Mouse (Mus musculus) heart, postnatal 36 days (tissue): Measurements from ENCODE around the gene Eftud2. TPM values are rescaled to one million over a fixed set of nuclear protein-coding genes. Genes with fewer than 3 reads are reported as not detected.

ENCODE experiments used
- DNase-seq, 2 experiments: peaks; one replicate each; pipeline ENCODE4 v3.0.0; 2021 to 2022
- intact Hi-C: fragments of 180-260 bp; cut with DNase I; formaldehyde crosslinking; loops from one replicate; pipeline ENCODE4 v1.15.1; 2025
- total RNA-seq, 2 experiments: library from RNA; stranded (reverse); gene quantifications; 2 replicates each; pipeline ENCODE4 v1.2.3; 2021

Eftud2 gene
- total RNA-seq, result 10 to 100 TPM; 32.7 to 37.9 TPM

DNA sequence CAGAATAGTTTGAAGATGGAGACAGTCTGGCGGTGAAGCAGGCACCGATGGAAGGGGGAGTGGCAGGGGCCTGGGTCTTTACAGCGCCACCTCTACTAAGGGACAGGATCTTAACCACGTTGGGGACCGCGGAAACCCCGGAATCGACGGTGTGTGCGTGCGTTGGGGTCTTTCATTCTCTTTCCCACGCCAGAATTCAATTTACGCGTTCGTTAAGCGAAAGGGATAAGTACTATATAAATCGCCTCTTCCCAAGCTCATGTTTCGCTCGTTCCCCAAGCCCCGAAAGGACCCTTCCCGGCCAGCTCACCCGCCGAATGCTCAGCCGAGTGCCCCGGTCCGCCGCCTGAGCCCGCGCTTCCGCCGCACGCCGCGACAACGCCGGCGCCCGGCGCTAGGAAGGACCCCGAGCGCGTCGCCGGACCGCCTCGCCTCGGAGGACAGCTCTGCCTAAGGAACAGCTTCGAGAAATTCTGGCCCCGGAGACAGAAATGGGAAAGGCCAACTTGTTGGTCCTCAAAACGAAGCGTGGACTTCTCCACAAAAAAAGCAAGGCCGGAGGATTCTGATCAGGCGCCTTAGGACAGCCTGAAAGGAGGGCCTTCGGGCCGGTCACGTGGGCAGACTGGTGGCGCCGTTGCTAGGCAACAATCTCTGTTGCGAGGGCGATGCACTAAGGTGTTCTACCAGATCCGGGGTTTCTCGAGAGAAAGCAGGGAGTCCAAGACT lies at the start of gene Eftud2, which contains the start of gene Ccdc103:
Eftud2 (minus strand) TSS at position 401 of the 729 bp plus-strand sequence.
Ccdc103 (plus strand) TSS at position 620 of the 729 bp plus-strand sequence.
- intact Hi-C loops, result loop anchor here (10.0 kb wide), 1 partner anchor 524 kb away; no protein-coding TSS in a partner anchor
- peak; percentile 94 to 97 for DNase-seq

DNA sequence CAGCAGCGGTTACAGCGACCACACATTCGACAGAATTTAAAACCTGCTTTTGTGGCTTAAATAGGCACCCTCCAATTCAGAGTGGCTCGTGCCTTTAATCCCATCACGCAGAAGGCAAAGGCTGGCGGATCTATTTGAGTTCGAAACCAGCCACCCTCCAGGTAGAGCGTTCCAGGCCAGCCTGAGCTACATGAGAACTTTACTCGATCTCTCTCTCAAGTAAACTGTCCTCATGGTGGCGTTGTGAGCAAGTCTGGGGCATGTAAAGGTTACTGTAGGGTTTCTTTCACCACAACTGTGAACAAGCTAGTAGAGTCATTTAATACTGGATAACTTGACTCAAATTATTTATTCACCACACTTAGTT lies 44.5 kb upstream of the Eftud2 start:
- no peak for DNase-seq
- intact Hi-C loops, result no loop called here

DNA sequence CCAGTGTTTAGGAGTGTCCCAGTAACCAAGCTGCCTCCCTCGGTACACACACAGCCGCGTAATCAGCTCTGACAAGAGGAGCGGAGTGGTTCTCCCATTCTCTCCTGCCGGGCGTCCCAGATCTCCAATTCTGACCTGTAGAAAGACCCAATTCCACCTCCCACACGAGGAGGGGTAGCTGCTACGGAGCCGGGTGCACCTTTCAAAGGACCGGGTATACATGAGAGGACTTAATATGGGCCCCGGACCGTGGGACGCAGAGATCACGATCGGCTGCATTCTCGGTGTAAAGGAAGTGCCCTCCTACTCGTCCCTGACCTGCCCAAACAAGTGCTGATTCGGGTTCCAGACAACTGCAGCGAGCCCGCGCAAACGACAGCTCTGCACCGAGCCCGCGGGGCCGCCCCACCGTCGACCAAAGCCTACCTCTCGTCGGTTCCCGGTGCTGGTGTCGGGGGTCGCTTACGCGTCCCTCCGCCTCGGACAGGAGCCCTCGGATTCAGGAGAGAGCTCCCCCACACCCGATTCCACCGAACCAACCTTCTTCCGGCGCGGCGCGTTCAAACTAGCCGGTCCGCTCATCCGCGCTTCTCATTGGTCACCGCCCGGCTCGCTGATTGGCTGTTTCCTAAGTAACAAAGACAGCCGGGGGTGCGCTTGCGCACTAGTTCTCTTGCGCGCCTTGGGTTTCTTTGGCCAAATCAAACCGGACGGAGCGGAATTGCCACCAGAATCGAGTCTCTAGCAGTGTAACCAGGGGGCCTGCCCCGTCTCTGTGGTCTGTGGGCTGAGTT lies 44.0 kb upstream of the Eftud2 start, which contains the start of gene Kif18b:
Kif18b (minus strand) TSS at position 568 of the 794 bp plus-strand sequence.
- DNase-seq, result peak; percentile 89 to 90
- intact Hi-C loops, result no loop called here

DNA sequence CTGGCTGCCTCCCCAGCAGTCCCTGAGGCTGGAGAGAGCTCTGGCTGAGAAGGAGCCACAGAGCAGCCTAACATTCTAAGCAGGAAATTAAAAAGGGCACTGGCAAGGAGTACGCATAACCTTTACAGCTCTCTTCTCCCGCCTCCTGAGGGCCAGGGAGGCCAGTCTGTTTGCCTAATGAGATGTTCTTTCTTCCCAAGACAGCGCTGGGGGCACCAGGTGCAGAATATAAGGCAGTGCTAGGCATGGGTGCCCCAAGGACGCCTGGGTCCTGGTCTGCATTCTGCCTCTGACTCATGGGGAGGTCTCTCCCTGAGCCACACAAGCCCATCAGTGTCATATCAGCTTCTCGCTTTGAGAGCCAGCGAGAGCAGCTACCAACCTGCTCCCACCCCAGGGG lies 40.7 kb upstream of the Eftud2 start:
- intact Hi-C loops, result no loop called here
- DNase-seq, result no peak

DNA sequence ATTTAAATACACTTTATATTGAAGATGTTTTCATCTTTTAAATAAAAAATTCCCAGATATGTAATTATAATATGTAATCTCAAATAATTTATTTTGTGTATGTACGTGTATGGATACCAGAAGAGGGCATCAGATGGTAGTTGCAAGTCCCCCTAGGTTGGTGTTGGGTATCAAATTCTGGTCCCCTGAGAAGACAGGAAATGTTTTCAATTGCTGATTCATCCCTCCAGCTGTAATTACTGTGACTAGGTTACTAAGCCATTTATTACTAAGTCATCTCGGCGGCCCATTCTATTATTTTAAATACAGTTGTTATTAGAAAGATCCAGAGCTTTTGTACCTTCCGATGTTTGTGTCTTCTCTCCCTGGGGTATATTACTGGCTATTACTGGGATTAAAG lies 37.3 kb upstream of the Eftud2 start:
- no peak for DNase-seq
- intact Hi-C loops, result no loop called here

DNA sequence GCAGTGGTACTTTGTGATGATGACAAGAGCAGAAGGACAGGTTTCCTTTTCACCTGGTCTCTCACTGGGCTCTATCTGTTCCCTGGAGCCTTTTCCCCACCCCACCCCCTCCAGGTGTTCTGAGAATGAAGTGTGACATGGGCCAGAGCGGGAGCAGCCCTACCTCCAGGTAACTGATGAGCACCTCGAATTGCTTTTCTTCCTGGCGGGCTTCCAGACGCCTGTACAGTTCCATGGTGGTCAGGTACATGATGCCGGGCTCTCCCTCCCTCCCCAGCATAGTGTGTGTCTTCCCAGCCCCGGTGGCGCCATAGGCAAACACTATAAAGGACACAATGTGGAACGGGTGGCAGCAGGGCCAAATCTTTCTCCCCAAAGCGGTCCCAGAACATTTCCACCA lies 34.6 kb upstream of the Eftud2 start:
- intact Hi-C loops, result no loop called here
- DNase-seq, result no peak

DNA sequence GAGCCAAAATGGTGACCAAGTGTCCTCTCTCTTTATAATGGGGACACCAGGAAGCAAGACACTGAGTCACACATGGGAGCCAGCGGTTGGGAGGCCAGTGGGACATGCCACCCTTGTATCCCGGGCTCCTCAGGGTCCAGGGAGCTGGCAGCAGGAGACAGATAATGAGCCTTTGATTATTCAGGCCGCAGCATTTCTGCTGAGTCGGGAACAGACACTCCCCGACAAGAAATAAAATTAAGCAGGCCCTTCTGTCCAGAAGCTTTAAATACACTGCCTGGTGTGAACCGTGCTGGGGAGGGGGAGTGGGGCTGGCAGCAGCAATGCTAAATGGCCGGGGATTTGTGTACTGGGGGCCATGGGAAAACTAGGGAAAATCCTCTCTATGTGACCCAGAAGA lies 30.6 kb upstream of the Eftud2 start:
- no peak for DNase-seq
- intact Hi-C loops, result no loop called here

DNA sequence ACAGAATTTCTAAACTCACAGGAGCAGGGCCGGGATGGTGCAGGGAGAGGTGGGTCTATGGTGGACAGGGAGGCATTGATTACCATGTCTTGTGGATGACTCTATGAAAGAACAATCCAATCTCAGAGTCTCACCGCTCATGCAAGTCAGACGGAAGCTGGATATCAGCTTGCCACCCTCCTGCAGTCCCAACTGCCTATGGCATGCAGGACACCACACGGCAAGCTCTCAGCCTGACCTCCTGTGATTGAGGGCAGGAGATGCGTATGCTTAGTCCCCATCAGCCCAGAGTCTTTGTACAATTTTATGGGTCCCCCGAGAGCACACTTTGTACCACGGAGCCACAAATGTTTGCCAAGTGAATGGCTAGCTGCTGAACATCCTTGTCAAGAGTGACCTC lies 22.9 kb upstream of the Eftud2 start:
- no peak for DNase-seq
- intact Hi-C loops, result loop anchor here (10.0 kb wide), 1 partner anchor 421 kb away; no protein-coding TSS in a partner anchor

DNA sequence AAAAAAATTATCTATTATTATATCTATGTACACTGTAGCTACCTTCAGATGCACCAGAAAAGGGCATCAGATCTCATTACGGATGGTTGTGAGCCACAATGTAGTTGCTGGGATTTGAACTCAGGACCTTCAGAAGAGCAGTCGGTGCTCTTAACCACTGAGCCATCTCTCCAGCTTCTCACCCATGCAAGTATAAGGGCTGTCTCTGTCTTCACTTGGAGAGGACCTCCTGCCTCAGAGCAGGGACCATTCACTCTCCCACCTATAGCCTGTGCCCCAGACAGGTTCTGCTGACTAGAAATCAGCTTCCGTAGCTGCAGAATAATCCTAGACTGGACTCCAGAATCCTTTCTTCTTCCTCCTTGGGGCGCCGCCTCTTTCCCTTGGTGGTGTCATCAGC lies 21.3 kb upstream of the Eftud2 start:
- DNase-seq, result no peak
- intact Hi-C loops, result loop anchor here (10.0 kb wide), 1 partner anchor 423 kb away; no protein-coding TSS in a partner anchor

DNA sequence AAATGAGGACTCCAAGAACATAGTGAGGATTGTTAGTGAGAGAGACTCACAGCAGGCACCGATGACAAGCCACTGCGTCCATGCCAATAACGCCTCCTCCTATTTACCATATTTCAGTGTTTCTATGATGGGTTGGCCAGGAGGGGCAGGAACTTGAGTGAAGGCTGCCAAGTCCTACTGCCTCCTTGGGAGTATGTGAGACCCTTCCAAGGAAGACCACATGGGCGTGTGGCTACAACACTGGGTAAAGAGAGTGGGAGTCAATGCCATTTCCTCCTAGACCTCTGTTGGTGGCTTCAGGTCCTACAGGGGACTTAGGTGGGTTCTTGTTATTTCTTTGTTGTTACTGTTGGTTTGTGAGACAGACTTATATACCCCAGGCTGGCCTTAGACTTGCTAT lies 20.4 kb upstream of the Eftud2 start:
- intact Hi-C loops, result loop anchor here (1.0 to 10.0 kb wide), 3 partner anchors 92 to 424 kb away; no protein-coding TSS in a partner anchor

DNA sequence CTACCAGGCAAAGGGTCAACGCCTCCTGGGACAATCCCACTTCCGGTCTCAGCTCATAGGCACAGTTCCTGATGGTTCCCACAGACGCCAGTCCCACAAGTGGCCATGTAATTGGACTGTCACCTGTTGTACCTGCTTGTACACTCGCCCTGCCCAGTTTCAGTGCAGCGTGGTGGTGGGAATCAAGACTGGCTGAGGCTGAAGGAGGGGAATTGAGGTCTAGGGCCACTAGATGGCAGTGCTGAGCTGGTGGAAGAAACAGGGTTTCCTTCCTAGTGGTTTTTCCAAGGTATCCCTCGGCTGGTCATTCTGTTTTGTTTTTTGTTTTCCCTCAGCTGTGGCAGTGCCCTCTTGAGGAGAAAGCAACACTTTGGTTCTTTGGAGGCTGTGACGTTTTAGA lies 20.0 kb upstream of the Eftud2 start, which contains the start of gene Gfap:
Gfap (minus strand) TSS at position 150 of the 400 bp plus-strand sequence.
- intact Hi-C loops, result loop anchor here (1.0 to 10.0 kb wide), 3 partner anchors 93 to 424 kb away; no protein-coding TSS in a partner anchor
- peak; percentile 80 to 85 for DNase-seq

More for the DNA sequence above, 20.4 kb upstream of the Eftud2 start:
- no peak for DNase-seq

DNA sequence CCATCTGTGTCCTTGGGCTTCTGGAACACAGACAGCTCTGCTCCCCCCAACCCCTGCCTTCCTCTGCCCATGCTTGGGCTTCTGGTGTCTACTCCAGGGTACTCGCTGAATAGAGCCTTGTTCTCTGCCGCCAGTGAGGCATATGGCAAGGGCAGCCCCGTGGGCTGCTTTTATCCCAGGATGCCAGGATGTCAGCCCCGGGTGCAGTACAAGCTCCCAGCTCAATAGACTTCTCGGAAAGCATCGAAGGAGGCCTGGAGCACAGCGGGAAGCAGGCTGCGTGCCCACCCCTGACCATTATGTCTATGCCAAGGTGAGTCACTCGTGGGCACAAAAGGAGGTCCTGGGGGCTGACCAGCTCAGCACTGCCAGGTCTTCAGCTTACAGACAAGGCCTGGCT lies 17.6 kb upstream of the Eftud2 start:
- no peak for DNase-seq
- intact Hi-C loops, result loop anchor here (2.0 kb wide), 1 partner anchor 254 kb away; no protein-coding TSS in a partner anchor

DNA sequence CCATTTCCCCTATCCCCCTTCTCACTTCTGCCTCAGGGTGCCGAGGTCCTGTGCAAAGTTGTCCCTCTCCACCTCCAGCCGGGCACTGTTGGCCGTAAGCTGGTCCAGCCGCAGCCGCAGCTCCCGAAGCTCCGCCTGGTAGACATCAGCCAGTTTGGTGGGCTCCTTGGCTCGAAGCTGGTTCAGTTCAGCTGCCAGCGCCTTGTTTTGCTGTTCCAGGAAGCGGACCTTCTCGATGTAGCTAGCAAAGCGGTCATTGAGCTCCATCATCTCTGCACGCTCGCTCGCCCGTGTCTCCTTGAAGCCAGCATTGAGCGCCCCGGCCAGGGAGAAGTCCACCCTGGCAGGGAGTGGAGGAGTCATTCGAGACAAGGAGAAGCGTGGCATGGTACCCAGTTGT lies 15.9 kb upstream of the Eftud2 start:
- DNase-seq, result no peak
- intact Hi-C loops, result no loop called here

DNA sequence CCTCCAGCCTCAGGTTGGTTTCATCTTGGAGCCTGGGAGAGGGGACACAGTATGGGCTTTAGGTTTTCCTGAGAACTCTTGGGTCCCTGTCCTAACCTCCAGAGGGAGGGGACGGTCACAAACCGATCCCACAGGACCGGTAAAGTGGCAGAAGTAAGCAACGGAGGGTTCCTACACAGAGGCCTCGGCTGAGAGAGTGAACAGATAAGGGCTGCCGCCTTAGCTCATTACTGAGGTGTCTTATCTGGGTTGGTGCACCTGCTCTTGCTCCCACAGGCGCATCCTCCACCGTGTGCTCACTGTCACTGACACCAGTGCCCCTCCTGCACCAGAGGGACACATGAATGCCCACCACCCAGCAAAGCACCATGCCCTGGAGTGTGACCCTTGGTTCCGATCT lies 15.0 kb upstream of the Eftud2 start:
- no peak for DNase-seq
- intact Hi-C loops, result no loop called here

DNA sequence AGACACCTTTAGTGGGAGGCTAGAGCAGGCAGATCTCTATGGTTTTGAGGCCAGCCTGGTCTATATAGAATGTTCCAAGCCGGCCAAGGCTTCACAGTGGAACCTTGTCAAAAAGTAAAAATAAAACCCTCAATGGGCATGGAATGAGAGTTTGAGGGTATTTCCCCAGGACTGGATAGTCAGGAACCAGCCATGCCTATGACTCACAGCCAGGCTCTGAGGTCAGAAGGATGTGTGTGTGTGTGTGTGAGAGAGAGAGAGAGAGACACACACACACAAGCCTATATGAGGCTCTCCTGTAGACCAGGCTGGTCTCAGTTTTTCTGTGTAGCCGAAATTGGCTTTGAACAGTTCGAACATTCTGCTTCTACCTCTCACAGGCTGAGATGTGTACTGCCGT lies 13.9 kb upstream of the Eftud2 start:
- intact Hi-C loops, result no loop called here
- DNase-seq, result no peak

DNA sequence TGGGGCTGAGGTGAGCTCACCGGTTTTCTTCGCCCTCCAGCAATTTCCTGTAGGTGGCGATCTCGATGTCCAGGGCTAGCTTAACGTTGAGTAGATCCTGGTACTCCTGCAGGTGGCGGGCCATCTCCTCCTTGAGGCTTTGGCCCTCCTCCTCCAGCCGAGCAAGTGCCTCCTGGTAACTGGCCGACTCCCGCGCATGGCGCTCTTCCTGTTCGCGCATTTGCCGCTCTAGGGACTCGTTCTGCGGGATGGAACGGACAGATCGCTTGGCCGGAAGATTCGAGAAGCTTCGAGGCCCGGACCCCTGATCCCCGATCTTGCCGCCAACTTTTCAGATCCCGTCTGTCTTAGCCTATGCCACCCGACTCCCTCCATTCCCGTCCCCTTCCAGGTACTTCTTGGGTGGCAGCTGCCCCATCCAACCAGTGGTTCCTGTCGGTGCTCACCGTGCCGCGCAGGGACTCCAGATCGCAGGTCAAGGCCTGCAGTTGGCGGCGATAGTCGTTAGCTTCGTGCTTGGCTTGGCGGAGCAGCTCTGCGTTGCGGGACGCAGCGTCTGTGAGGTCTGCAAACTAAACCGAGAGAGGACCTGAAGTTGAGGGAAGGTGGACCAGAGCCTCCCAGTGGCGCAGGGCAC lies 12.3 kb upstream of the Eftud2 start:
- peak; percentile 48 to 54 for DNase-seq

DNA sequence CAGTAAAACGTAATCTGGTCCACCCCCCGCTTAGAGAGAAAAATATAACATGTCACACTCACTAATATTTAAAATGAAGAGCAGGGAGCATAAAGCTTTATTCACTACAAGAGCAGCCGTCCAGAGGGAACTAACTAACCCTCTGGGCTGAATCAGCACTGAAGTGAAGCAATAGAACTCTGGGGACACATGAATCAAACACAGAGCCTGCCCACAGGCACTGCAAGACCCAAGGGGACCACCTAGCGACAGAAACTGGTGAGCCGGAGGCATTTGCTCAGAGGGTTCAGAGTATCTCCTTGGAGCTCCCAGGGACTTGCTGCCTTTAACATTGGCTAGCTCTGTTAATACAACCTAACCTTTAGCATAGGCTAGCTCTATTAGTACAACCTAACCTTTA lies 9.3 kb upstream of the Eftud2 start:
- intact Hi-C loops, result no loop called here

More for the DNA sequence above, 12.3 kb upstream of the Eftud2 start:
- intact Hi-C loops, result no loop called here

DNA sequence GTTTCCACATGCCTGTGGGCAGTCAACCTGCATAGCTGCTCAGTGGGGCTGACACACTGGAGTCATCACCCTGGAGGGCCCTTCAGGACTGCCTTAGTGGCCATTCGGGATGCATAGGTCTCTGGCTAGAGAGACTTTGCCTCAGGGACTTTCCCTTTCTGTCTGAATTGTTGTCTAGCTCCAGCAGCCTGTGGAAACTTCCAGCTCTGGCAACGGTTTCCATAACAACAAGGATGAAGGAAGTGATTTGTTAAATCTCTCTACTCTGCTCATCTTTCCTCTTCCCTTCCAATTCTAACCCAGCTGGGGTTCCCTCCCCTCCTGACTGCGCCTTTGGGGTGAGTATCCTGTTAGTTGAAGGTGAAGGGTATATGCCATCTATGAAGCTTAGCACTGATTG lies 7.3 kb upstream of the Eftud2 start:
- intact Hi-C loops, result loop anchor here (10.0 kb wide), 1 partner anchor 517 kb away; no protein-coding TSS in a partner anchor
- no peak for DNase-seq

More for the DNA sequence above, 9.3 kb upstream of the Eftud2 start:
- DNase-seq, result no peak

DNA sequence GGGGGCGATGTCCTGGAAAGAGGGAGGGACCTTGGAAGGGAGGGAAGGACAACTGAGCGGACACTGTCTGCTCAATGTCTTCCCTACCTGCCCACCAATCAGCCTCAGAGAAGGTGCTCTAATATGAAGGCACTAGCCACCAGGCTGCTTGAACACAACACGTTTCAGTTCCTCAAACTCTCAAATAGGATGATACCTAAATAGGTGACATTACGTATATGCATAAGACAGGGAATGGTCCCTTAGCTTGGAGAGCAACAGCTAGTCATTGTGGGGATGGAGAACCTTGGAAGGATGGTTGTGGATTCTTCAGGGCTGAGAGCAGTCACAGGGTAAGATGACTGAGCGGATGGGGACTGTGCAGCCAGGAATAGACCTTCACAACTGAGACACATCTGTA lies 6.6 kb upstream of the Eftud2 start:
- no peak for DNase-seq
- intact Hi-C loops, result loop anchor here (10.0 kb wide), 1 partner anchor 517 kb away; no protein-coding TSS in a partner anchor

DNA sequence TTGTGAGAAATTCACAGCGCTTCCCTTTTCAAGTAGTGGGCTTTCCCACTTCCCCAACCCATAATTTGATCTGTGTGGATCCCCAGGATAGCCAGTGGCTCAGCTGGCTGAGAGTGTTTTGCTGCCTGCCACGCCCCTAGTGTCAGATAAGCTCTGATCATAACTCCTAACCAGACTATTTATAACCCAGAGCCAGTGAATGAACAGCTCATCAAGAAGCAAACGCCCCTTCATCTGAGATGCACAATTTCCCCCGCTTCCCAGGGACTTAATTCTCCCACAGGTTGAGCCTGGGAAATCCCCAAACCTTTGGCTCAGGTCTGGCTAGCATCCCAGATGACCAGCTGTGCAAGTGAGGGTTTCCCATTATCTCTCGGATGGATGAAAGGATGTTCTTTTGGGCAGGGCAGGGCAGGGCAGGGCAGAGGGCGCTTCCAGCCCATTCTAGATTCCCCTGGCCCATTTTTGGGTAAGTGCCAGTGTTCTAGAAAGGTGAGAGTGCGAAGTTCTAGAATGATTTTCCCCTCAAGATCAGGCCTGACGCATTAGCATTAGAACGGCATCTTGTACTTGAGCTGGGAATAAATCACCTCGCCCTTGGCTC lies 3.9 kb upstream of the Eftud2 start, which contains the start of gene Fam187a:
Fam187a (plus strand) TSS at position 554 of the 604 bp plus-strand sequence.
- no peak for DNase-seq

More for the DNA sequence above, 3.9 kb upstream of the Eftud2 start, which contains the start of gene Fam187a:
- intact Hi-C loops, result loop anchor here (10.0 kb wide), 1 partner anchor 520 kb away; no protein-coding TSS in a partner anchor
